Mouse (Mus musculus) embryonic fibroblast, embryonic 13.5 days (primary cell): Measurements from ENCODE around the gene Pbx1.

Source experiments
- CTCF ChIP-seq: IDR thresholded peaks from 2 replicates; pipeline ENCODE4 v1.5.1; 2011; ENCODE audit warnings: mild to moderate bottlenecking, control low read depth, low read length, moderate library complexity, borderline replicate concordance; ENCODE audit not compliant: insufficient read depth
- POLR2A ChIP-seq: IDR thresholded peaks from 2 replicates; pipeline ENCODE4 v1.6.1; 2011; ENCODE audit warnings: low read depth, mild to moderate bottlenecking, control low read depth, low read length, moderate library complexity

GRCm38 (mm10) chr1:168079394-168079767 is 352.7 kb downstream of the Pbx1 start:
- no peak for TF ChIP-seq POLR2A
- no peak for TF ChIP-seq CTCF
